Mouse (Mus musculus) mature B cell (primary cell): ENCODE results near the gene Gm36079.
"Not testable (repeated sequence)": the region's sequence is repeated elsewhere in the genome, so short reads cannot be mapped to it uniquely, and the experiment has no call there.

Experiments used
- in situ Hi-C: fragments of 300-500 bp; cut with MboI; formaldehyde crosslinking; loops from 2 replicates; pipeline ENCODE4 v1.14.3; 2019

Gene Gm36079

DNA sequence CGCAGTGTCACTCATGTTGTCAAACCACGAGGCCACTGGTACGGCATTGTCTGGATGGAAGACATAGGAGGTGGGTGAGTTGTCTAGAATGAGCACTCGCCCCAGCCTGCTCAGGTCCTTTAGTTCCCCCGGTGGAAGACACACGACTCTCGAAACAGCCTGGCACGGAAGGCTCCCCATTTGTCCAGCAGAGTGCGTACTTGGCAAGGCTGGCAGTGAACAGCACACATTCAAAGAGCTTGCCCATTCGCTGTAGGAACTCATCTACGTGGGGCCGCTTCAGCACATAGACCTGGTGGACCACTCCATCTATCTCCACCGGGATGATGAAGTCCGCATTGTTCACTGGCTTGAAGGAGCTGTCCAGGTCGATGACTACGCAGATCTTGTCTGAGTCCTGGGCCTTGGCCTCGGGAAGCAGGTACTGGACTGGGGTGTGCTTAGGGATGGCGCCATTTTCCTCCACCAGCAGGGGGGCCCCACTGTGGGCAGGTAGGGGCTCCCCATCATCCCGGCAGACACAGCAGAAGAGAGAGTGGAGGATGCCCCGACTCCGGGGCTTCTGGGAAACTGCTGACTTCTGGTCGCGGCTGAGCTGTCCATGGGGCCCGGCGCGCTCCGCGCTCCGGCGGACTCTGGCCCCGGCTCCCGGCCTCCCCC, 11.3 kb downstream of the Gm36079 start:
- in situ Hi-C loops, result not testable (repeated sequence)

DNA sequence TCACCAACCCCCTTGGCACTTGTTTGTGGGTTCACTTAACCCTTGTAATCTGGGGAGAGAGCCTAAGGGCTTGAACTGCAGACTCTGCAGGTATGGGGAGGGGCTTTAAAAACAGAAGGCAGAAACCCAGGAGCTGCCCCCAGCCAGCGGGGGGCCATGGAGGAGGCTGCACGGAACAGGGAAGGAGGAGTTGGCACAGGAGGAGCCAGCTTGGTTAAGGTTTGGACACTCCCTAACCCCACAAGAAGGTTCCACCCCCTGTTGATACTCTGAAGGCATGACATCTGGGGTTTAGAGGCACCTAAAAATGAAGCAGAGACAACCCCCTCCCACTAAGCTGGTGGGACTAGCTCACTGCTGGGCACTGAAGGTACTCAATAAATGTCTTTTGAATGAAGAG, 12.8 kb downstream of the Gm36079 start:
- in situ Hi-C loops, result not testable (repeated sequence)

DNA sequence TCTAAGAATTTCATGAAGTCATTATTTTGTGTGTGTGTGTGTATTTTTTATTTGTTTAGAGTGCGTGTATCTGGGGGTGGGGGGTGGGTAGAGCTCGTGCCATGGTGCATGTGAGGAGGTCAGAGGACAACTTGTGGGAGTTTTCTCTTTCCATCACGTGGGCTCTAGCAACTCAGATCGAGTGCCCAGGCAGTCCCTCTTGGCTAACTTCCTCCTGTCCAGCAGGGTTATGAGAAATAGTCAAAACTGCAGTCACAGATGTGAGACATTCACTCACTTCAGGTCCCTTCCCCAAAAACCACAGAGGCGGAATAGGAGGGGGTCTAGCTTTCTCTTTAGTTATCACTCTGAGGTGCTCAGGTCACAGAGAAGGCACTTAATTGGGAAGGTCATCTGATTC, 13.3 kb downstream of the Gm36079 start:
- in situ Hi-C loops, result not testable (repeated sequence)

DNA sequence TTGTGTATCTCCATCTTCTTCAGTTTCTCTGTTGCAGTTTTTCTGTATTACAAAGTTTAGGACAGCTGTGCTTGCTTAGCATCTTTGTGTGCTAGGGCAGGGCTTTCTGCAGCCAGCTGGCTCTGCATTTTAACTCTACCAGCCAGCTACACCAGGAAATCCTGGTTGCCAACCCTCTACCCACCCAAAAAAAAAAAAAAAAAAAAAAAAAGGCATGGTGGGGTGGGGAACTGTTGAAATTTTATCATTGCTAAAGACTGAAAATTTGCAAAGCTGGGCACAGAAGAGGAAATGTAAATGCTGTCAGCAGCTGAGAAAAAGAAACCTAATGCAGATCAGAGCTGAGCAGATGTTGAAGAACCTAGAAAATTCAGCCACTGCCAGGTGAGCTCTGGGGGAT, 16.7 kb downstream of the Gm36079 start:
- in situ Hi-C loops, result not testable (repeated sequence)

DNA sequence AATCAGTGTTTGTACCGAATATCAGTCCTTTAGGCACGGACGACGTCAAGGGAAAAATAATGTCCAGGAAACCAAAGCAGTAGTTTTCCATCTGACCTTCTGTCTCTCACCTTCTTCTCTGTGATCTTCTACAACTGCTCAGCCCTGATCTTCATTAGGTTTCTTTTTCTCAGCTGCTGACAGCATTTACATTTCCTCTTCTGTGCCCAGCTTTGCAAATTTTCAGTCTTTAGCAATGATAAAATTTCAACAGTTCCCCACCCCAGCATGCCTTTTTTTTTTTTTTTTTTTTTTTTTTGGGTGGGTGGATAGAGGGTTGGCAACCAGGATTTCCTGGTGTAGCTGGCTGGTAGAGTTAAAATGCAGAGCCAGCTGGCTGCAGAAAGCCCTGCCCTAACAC, 27.6 kb downstream of the Gm36079 start:
- in situ Hi-C loops, result not testable (repeated sequence)

DNA sequence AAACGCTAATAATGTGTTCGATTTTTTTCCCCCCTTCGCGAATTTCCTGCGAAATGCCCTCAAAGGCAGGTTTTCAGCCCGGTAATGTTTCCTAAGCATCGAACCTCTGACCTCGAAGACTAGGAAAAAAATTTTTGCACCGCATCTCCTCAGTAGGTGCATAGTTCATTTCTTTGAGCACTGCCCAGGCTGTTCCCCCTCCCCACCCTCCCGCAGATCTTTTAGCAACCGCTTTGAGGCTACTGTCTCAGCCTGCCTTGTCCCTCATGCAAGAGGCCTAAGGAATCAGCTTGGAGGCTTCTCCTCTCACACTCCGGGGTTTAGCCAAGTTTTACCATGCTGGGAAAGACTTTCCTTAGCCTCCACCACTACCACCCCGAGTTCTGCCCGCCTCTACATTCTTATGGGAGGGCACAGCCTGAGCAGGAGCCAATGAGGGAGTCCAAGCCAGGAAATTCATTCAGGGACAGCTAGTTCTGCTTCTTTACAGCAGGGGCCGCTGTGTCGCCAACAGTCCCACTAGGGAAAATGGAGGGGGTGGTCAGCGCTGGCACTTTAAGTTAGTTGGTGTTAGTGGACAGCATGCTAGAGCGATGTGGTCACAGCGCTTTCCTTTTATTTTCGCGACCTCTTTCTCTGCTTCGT, 28.2 kb downstream of the Gm36079 start:
- in situ Hi-C loops, result not testable (repeated sequence)

DNA sequence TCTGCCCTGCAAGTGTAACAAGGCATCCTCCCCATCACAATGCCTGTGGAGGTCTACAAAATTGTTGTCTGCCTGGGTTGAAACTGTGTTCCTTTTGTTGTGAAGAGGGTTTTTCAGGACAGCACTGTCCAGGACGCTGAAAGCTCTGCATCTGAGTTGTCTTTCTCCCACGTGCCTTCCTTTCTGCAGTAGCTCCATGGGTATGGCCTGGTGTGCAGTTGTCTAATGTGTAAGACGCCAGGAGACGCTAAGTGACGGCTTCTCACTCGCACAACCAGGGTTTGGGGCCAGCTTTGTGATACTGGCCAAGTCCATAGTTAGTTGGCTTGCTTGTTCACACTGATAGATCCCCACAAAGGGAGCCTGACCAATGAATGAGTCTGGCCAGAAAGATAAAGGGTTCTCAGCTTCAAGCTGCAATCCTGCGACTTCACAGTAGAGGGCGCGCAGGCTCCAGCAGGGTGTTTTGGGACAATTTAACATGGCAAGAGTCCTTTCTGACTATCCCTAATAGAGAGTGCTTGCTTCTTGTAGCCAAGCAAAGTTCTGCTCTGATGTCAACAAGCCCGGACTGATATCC, 34.8 kb downstream of the Gm36079 start:
- in situ Hi-C loops, result not testable (repeated sequence)

DNA sequence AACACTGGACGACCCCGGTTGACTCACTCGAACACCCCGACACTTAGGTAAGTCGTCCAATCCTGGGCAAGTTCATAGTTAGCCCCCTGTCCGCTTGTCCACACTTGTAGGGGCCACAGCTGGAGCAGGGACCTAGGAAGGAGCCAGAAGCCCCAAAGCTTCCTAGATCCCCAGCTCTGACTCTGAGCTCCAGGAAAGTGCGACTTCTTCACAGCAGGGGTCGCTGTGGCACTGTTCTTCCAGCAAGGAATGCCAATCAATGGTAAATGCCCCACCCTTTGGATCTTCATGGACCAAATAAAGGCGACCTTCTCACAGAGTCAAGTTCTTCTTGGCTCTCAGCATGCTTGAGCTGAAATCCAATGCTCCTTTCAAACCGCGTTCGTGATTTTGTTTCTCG, 35.5 kb downstream of the Gm36079 start:
- in situ Hi-C loops, result not testable (repeated sequence)
